Mouse (Mus musculus) limb, embryonic 15.5 days (tissue): Measurements from ENCODE around the gene Mrpl58. TPM values are rescaled to one million over a fixed set of nuclear protein-coding genes. Genes with fewer than 3 reads are reported as not detected.
"Not testable (repeated sequence)": the region's sequence is repeated elsewhere in the genome, so short reads cannot be mapped to it uniquely, and the experiment has no call there.

Source experiments
- ATAC-seq: fragments of 200-750 bp; cut with Nextera tagmentation; 2 replicates; pipeline ENCODE4 v1.8.0; 2017; ENCODE audit warnings: low read depth, moderate TSS enrichment; ENCODE audit not compliant: insufficient number of reproducible peaks, low FRiP score, low TSS enrichment
- H3K27ac ChIP-seq: fragments of 300-500 bp; sonication (generic); 2 replicates; pipeline ENCODE4 v1.5.1; 2015; ENCODE audit warnings: moderate library complexity, mild to moderate bottlenecking, inconsistent platforms
- H3K27me3 ChIP-seq: fragments of 300-500 bp; sonication (generic); 2 replicates; pipeline ENCODE4 v1.6.1; 2015; ENCODE audit warnings: inconsistent platforms
- H3K36me3 ChIP-seq: fragments of 300-500 bp; sonication (generic); 2 replicates; pipeline ENCODE4 v1.6.1; 2015; ENCODE audit warnings: inconsistent platforms
- H3K4me1 ChIP-seq: fragments of 300-500 bp; sonication (generic); 2 replicates; pipeline ENCODE4 v1.6.1; 2015; ENCODE audit warnings: inconsistent platforms
- H3K4me2 ChIP-seq: fragments of 300-500 bp; sonication (generic); 2 replicates; pipeline ENCODE4 v1.6.1; 2015; ENCODE audit warnings: mild to moderate bottlenecking, inconsistent platforms
- H3K4me3 ChIP-seq: fragments of 300-500 bp; sonication (generic); 2 replicates; pipeline ENCODE4 v1.5.1; 2015; ENCODE audit warnings: mild to moderate bottlenecking, inconsistent platforms
- H3K9ac ChIP-seq: fragments of 300-500 bp; sonication (generic); 2 replicates; pipeline ENCODE4 v1.6.1; 2015; ENCODE audit warnings: inconsistent platforms
- H3K9me3 ChIP-seq: fragments of 300-500 bp; sonication (generic); 2 replicates; pipeline ENCODE4 v1.6.1; 2016; ENCODE audit warnings: inconsistent platforms
- WGBS: fragments of 180-500 bp; shearing (Covaris S2); methylation state at CpG from one replicate; pipeline ENCODE4 v1.1.7; 2015; 5-methylcytosine and 5-hydroxymethylcytosine counted together
- microRNA-seq: library from miRNA; unstranded; fragments of <30 nt; microRNA quantifications from one replicate; pipeline ENCODE4, GENCODE M21; 2016
- polyA plus RNA-seq: library from polyadenylated mRNA; unstranded; fragments of >200 nt; fragmentation: Nextera tagmentation; extraction: Ambion mirVana; gene quantifications from 2 replicates; pipeline ENCODE4 v1.2.1, GENCODE M21; 2015

Gene Mrpl58
- polyA plus RNA-seq, 1 experiment from 2014 or later: 141 TPM

- Histone ChIP-seq H3K36me3 (no peaks in the 10 kb centered on the region), H3K27ac (no peak overlapping the region), H3K4me1 (no peaks in the 10 kb centered on the region), H3K27me3 (no peaks in the 10 kb centered on the region), H3K9ac (no peak overlapping the region), H3K4me2 (no peak overlapping the region), H3K9me3 (no peaks in the 10 kb centered on the region), H3K4me3 (no peak overlapping the region)
- 63% methylated on average over 8 of the region's 8 CpGs for WGBS
- ATAC-seq: no peak
These were observed 48.3 kb downstream of the Mrpl58 start for GRCm38 (mm10) chr11:115451781-115452241.

- WGBS: 75% methylated on average over 7 of the region's 7 CpGs
- no peak for ATAC-seq
- H3K4me2 ChIP-seq: no peak overlapping the region
- peaks cover 2% of the 10 kb centered on the region; the same call in 1 of the 2 replicates for H3K4me1 ChIP-seq
- H3K27ac ChIP-seq: no peak overlapping the region
- no peaks in the 10 kb centered on the region for H3K27me3 ChIP-seq
- no peaks in the 10 kb centered on the region for H3K36me3 ChIP-seq
- H3K4me3 ChIP-seq: no peak overlapping the region
- H3K9me3 ChIP-seq: no peaks in the 10 kb centered on the region
- H3K9ac ChIP-seq: no peak overlapping the region
These were observed 48.8 kb downstream of the Mrpl58 start for GRCm38 (mm10) chr11:115452281-115452860.

GRCm38 (mm10) chr11:115453306-115453705, 49.8 kb downstream of the Mrpl58 start:
- Histone ChIP-seq H3K4me1 (peaks cover 5% of the 10 kb centered on the region; the same call in 1 of the 2 replicates), H3K4me2 (no peak overlapping the region), H3K9ac (no peak overlapping the region), H3K9me3 (no peaks in the 10 kb centered on the region), H3K4me3 (no peak overlapping the region), H3K27me3 (no peaks in the 10 kb centered on the region), H3K36me3 (no peaks in the 10 kb centered on the region), H3K27ac (no peak overlapping the region)
- no peak for ATAC-seq
- 69% methylated on average over 4 of the region's 4 CpGs for whole genome bisulfite sequencing

GRCm38 (mm10) chr11:115454822-115455221, 51.3 kb downstream of the Mrpl58 start:
- H3K4me3 ChIP-seq, H3K4me1 ChIP-seq, H3K9ac ChIP-seq, H3K4me2 ChIP-seq, ATAC-seq, H3K9me3 ChIP-seq, H3K36me3 ChIP-seq, H3K27me3 ChIP-seq, H3K27ac ChIP-seq: not testable (repeated sequence)
- 87% methylated on average over 6 of the region's 6 CpGs for WGBS

GRCm38 (mm10) chr11:115455619-115456018, 52.1 kb downstream of the Mrpl58 start:
- H3K27ac ChIP-seq: no peak overlapping the region
- no peak overlapping the region for H3K9ac ChIP-seq
- H3K4me1 ChIP-seq: peaks cover 5% of the 10 kb centered on the region; the same call in 1 of the 2 replicates
- H3K36me3 ChIP-seq: no peaks in the 10 kb centered on the region
- H3K27me3 ChIP-seq: no peaks in the 10 kb centered on the region
- no peaks in the 10 kb centered on the region for H3K9me3 ChIP-seq
- no peak for ATAC-seq
- WGBS: 84% methylated on average over 15 of the region's 15 CpGs
- H3K4me3 ChIP-seq: no peak overlapping the region
- no peak overlapping the region for H3K4me2 ChIP-seq

- Histone ChIP-seq H3K9ac (no peak overlapping the region), H3K27ac (no peak overlapping the region), H3K4me2 (no peak overlapping the region), H3K27me3 (no peaks in the 10 kb centered on the region), H3K36me3 (no peaks in the 10 kb centered on the region), H3K4me3 (no peak overlapping the region), H3K4me1 (peaks cover 5% of the 10 kb centered on the region; the same call in 1 of the 2 replicates), H3K9me3 (no peaks in the 10 kb centered on the region)
- ATAC-seq: no peak
- WGBS: 83% methylated on average over 5 of the region's 5 CpGs
These were observed 52.6 kb downstream of the Mrpl58 start for GRCm38 (mm10) chr11:115456182-115456581.

- 29% methylated on average over 6 of the region's 6 CpGs for WGBS
- Histone ChIP-seq H3K9me3 (no peaks in the 10 kb centered on the region), H3K36me3 (no peaks in the 10 kb centered on the region), H3K4me1 (peaks cover 5% of the 10 kb centered on the region; the same call in 1 of the 2 replicates), H3K27ac (no peak overlapping the region), H3K9ac (no peak overlapping the region), H3K4me3 (no peak overlapping the region), H3K27me3 (no peaks in the 10 kb centered on the region), H3K4me2 (no peak overlapping the region)
- no peak for ATAC-seq
These were observed 53.9 kb downstream of the Mrpl58 start for GRCm38 (mm10) chr11:115457405-115457804.

- Histone ChIP-seq H3K36me3 (no peaks in the 10 kb centered on the region), H3K4me3 (no peak overlapping the region)
- 21% methylated on average over 8 of the region's 8 CpGs for WGBS
These were observed 57.4 kb downstream of the Mrpl58 start for GRCm38 (mm10) chr11:115460976-115461375.

GRCm38 (mm10) chr11:115461846-115462242, 58.3 kb downstream of the Mrpl58 start:
- no peak for ATAC-seq
- Histone ChIP-seq H3K4me1 (peaks cover 5% of the 10 kb centered on the region; the same call in 1 of the 2 replicates), H3K9me3 (no peaks in the 10 kb centered on the region), H3K9ac (no peak overlapping the region), H3K36me3 (no peaks in the 10 kb centered on the region), H3K4me3 (no peak overlapping the region), H3K27me3 (no peaks in the 10 kb centered on the region), H3K27ac (no peak overlapping the region), H3K4me2 (no peak overlapping the region)
- WGBS: 66% methylated on average over 5 of the region's 5 CpGs

More at GRCm38 (mm10) chr11:115460976-115461375, 57.4 kb downstream of the Mrpl58 start:
- H3K4me2 ChIP-seq: no peak overlapping the region
- no peak overlapping the region for H3K9ac ChIP-seq
- H3K9me3 ChIP-seq: no peaks in the 10 kb centered on the region
- ATAC-seq: no peak
- H3K4me1 ChIP-seq: peaks cover 5% of the 10 kb centered on the region; the same call in 1 of the 2 replicates
- no peaks in the 10 kb centered on the region for H3K27me3 ChIP-seq
- H3K27ac ChIP-seq: no peak overlapping the region

Small RNA genes within 50 kb of the gene (microRNA-seq; reads per million reads assigned to microRNA genes)
- gene Mir3968: not detected

Other genes with a start within 250 kb of the Mrpl58 start
- gene Slc9a3r1, start 240.4 kb upstream of the Mrpl58 start, polyA plus RNA-seq: 41.8 and 43.9 TPM in 2 replicates
- gene Tmem104, start 216.3 kb upstream of the Mrpl58 start, polyA plus RNA-seq: 15.8 and 15.9 TPM in 2 replicates
- gene Nat9, start 215.9 kb upstream of the Mrpl58 start, polyA plus RNA-seq: 23.6 and 27.3 TPM in 2 replicates
- gene Grin2c, start 136.5 kb upstream of the Mrpl58 start, polyA plus RNA-seq: 0.05 TPM in 1 of 2 replicates, not detected in the other
- gene Fdxr, start 126.7 kb upstream of the Mrpl58 start, polyA plus RNA-seq: 15.2 and 16.6 TPM in 2 replicates
- 0.16 and 0.24 TPM in 2 replicates for gene Fads6, start 106.1 kb upstream of the Mrpl58 start, polyA plus RNA-seq
- gene Otop2, start 96.6 kb upstream of the Mrpl58 start, polyA plus RNA-seq: 0.31 TPM in 1 of 2 replicates, not detected in the other
- gene Ush1g, start 81.7 kb upstream of the Mrpl58 start, polyA plus RNA-seq: 0.04 TPM in 1 of 2 replicates, not detected in the other
- gene Otop3, start 69.0 kb upstream of the Mrpl58 start, polyA plus RNA-seq: 0.10 and 0.11 TPM in 2 replicates
- gene Hid1, start 36.0 kb upstream of the Mrpl58 start, polyA plus RNA-seq: 3.8 and 3.9 TPM in 2 replicates
- gene Cdr2l, start 21.8 kb upstream of the Mrpl58 start, polyA plus RNA-seq: 9.2 and 10.8 TPM in 2 replicates
- 766 and 816 TPM in 2 replicates for gene Atp5h, start 16.2 kb downstream of the Mrpl58 start, polyA plus RNA-seq
- 9.9 and 15.1 TPM in 2 replicates for gene Kctd2, start 16.4 kb downstream of the Mrpl58 start, polyA plus RNA-seq
- not detected in 2 replicates for gene Trim80, start 36.8 kb downstream of the Mrpl58 start, polyA plus RNA-seq
- gene Slc16a5, start 58.7 kb downstream of the Mrpl58 start, polyA plus RNA-seq: not detected in 2 replicates
- 7.2 and 7.8 TPM in 2 replicates for gene Armc7, start 71.9 kb downstream of the Mrpl58 start, polyA plus RNA-seq
- 81.6 and 82.1 TPM in 2 replicates for gene Nt5c, start 88.1 kb downstream of the Mrpl58 start, polyA plus RNA-seq
- gene Jpt1, start 110.6 kb downstream of the Mrpl58 start, polyA plus RNA-seq: 495 and 589 TPM in 2 replicates
- 765 and 837 TPM in 2 replicates for gene Sumo2, start 132.5 kb downstream of the Mrpl58 start, polyA plus RNA-seq
- 140 and 146 TPM in 2 replicates for gene Nup85, start 160.7 kb downstream of the Mrpl58 start, polyA plus RNA-seq
- 88.2 and 90.9 TPM in 2 replicates for gene Mrps7, start 200.2 kb downstream of the Mrpl58 start, polyA plus RNA-seq
- gene Gga3, start 200.3 kb downstream of the Mrpl58 start, polyA plus RNA-seq: 17.5 and 18.0 TPM in 2 replicates
- gene Mif4gd, start 209.2 kb downstream of the Mrpl58 start, polyA plus RNA-seq: 27.6 and 29.1 TPM in 2 replicates
- 24.0 and 24.7 TPM in 2 replicates for gene Slc25a19, start 224.5 kb downstream of the Mrpl58 start, polyA plus RNA-seq